Mouse (Mus musculus) limb, embryonic 11.5 days (tissue): ENCODE measurements around the gene Gen1. TPM values are rescaled to one million over a fixed set of nuclear protein-coding genes. Genes with fewer than 3 reads are reported as not detected.

ENCODE experiments used
- ATAC-seq: fragments of 200-750 bp; cut with Nextera tagmentation; 2 replicates; pipeline ENCODE4 v1.8.0; 2017; ENCODE audit warnings: low read depth; ENCODE audit not compliant: insufficient number of reproducible peaks, low FRiP score, low TSS enrichment
- DNase-seq: peaks from one replicate; pipeline ENCODE4 v3.0.0-alpha.2; 2015; ENCODE audit warnings: low spot score
- H3K27ac ChIP-seq: fragments of 300-500 bp; sonication (generic); replicated peaks from 2 replicates; pipeline ENCODE4 v1.5.1; 2014; ENCODE audit warnings: low read depth, mild to moderate bottlenecking, low read length
- H3K27me3 ChIP-seq: fragments of 300-500 bp; sonication (generic); 2 replicates; pipeline ENCODE4 v1.6.1; 2014; ENCODE audit warnings: mild to moderate bottlenecking, low read length, mixed read lengths; ENCODE audit not compliant: control insufficient read depth, insufficient read depth
- H3K36me3 ChIP-seq: fragments of 300-500 bp; sonication (generic); 2 replicates; pipeline ENCODE4 v1.6.1; 2014; ENCODE audit warnings: mild to moderate bottlenecking, low read length, moderate library complexity, mixed read lengths; ENCODE audit not compliant: control insufficient read depth, insufficient read depth
- H3K4me1 ChIP-seq: fragments of 300-500 bp; sonication (generic); 2 replicates; pipeline ENCODE4 v1.6.1; 2014; ENCODE audit warnings: low read length, mixed read lengths; ENCODE audit not compliant: control insufficient read depth, insufficient read depth
- H3K4me2 ChIP-seq: fragments of 300-500 bp; sonication (generic); 2 replicates; pipeline ENCODE4 v1.6.1; 2014; ENCODE audit warnings: low read depth, mild to moderate bottlenecking, moderate library complexity; ENCODE audit not compliant: severe bottlenecking
- H3K4me3 ChIP-seq: fragments of 300-500 bp; sonication (generic); 2 replicates; pipeline ENCODE4 v1.5.1; 2014; ENCODE audit warnings: low read depth, low read length
- H3K9ac ChIP-seq: fragments of 300-500 bp; sonication (generic); 2 replicates; pipeline ENCODE4 v1.6.1; 2014; ENCODE audit warnings: mild to moderate bottlenecking, low read length
- H3K9me3 ChIP-seq: fragments of 300-500 bp; sonication (generic); 2 replicates; pipeline ENCODE4 v1.6.1; 2016; ENCODE audit warnings: low read length; ENCODE audit not compliant: control insufficient read depth
- WGBS: fragments of 180-500 bp; shearing (Covaris S2); extraction: QIAGEN DNeasy Blood & Tissue Kit; methylation state at CpG from one replicate; pipeline ENCODE4 v1.1.7; 2014; 5-methylcytosine and 5-hydroxymethylcytosine counted together
- polyA plus RNA-seq: library from polyadenylated mRNA; unstranded; fragments of >200 nt; fragmentation: Nextera tagmentation; extraction: Ambion mirVana; gene quantifications from 2 replicates; pipeline ENCODE4 v1.2.1, GENCODE M21; 2014

The Gen1 gene
- polyA plus RNA-seq, 1 experiment from 2014 or later, result 14.9 TPM

GRCm38 (mm10) chr12:11208872-11209271, 56.7 kb downstream of the Gen1 start, which contains the start of gene Msgn1:
Gene Msgn1, minus strand, starts transcription at chr12:11208972.
- Histone ChIP-seq H3K9me3 (no peaks in the 10 kb centered on the region), H3K36me3 (no peaks in the 10 kb centered on the region), H3K4me2 (no peak within 1 kb of the TSS; the same call in 1 of the 2 replicates), H3K27me3 (no peaks in the 10 kb centered on the region), H3K27ac (no peak within 1 kb of the TSS), H3K4me1 (no peaks in the 10 kb centered on the region), H3K4me3 (no peak within 1 kb of the TSS), H3K9ac (no peak within 1 kb of the TSS)
- WGBS, result 13% methylated on average over 5 of the region's 5 CpGs
- DNase-seq (no peak), ATAC-seq (no peak)

GRCm38 (mm10) chr12:11206321-11206720, 59.3 kb downstream of the Gen1 start:
- Histone ChIP-seq H3K27me3 (no peaks in the 10 kb centered on the region), H3K36me3 (no peaks in the 10 kb centered on the region), H3K27ac (no peak overlapping the region), H3K4me3 (no peak overlapping the region), H3K4me1 (no peaks in the 10 kb centered on the region), H3K9me3 (no peaks in the 10 kb centered on the region), H3K9ac (no peak overlapping the region), H3K4me2 (no peak overlapping the region)
- 81% methylated on average over 4 of the region's 4 CpGs for WGBS
- no peak for DNase-seq
- ATAC-seq, result no peak

GRCm38 (mm10) chr12:11203694-11204665, 61.6 kb downstream of the Gen1 start:
- Histone ChIP-seq H3K4me3 (no peak overlapping the region), H3K4me2 (no peak overlapping the region), H3K36me3 (no peaks in the 10 kb centered on the region), H3K27ac (no peak overlapping the region), H3K27me3 (no peaks in the 10 kb centered on the region), H3K9ac (no peak overlapping the region), H3K9me3 (no peaks in the 10 kb centered on the region), H3K4me1 (no peaks in the 10 kb centered on the region)
- DNase-seq (no peak), ATAC-seq (no peak)
- WGBS, result 81% methylated on average over 18 of the region's 18 CpGs

GRCm38 (mm10) chr12:11202476-11202875, 63.1 kb downstream of the Gen1 start:
- 93% methylated on average over 8 of the region's 8 CpGs for WGBS
- Histone ChIP-seq H3K9me3 (no peaks in the 10 kb centered on the region), H3K9ac (no peak overlapping the region), H3K27ac (no peak overlapping the region), H3K4me1 (no peaks in the 10 kb centered on the region), H3K4me2 (no peak overlapping the region), H3K4me3 (no peak overlapping the region), H3K36me3 (no peaks in the 10 kb centered on the region), H3K27me3 (no peaks in the 10 kb centered on the region)
- no peak for DNase-seq
- no peak for ATAC-seq

GRCm38 (mm10) chr12:11200711-11201110, 64.9 kb downstream of the Gen1 start:
- DNase-seq, result no peak
- Histone ChIP-seq H3K4me3 (no peak overlapping the region), H3K27me3 (no peaks in the 10 kb centered on the region), H3K4me2 (no peak overlapping the region), H3K36me3 (no peaks in the 10 kb centered on the region), H3K27ac (no peak overlapping the region), H3K9me3 (no peaks in the 10 kb centered on the region), H3K9ac (no peak overlapping the region), H3K4me1 (no peaks in the 10 kb centered on the region)
- ATAC-seq, result no peak
- WGBS, result 93% methylated on average over 12 of the region's 12 CpGs

GRCm38 (mm10) chr12:11198551-11198950, 67.0 kb downstream of the Gen1 start:
- Histone ChIP-seq H3K27me3 (no peaks in the 10 kb centered on the region), H3K9ac (no peak overlapping the region), H3K4me1 (no peaks in the 10 kb centered on the region), H3K36me3 (no peaks in the 10 kb centered on the region), H3K9me3 (no peaks in the 10 kb centered on the region), H3K4me2 (no peak overlapping the region), H3K4me3 (no peak overlapping the region), H3K27ac (no peak overlapping the region)
- DNase-seq (no peak), ATAC-seq (no peak)
- 55% methylated on average over 2 of the region's 2 CpGs for WGBS

GRCm38 (mm10) chr12:11198026-11198425, 67.6 kb downstream of the Gen1 start:
- 54% methylated on average over 4 of the region's 4 CpGs for WGBS
- no peaks in the 10 kb centered on the region for H3K4me1 ChIP-seq
- H3K36me3 ChIP-seq, result no peaks in the 10 kb centered on the region
- H3K9ac ChIP-seq, result no peak overlapping the region
- DNase-seq, result no peak
- no peaks in the 10 kb centered on the region for H3K9me3 ChIP-seq
- H3K27me3 ChIP-seq, result no peaks in the 10 kb centered on the region
- ATAC-seq, result no peak
- H3K27ac ChIP-seq, result no peak overlapping the region
- no peak overlapping the region for H3K4me3 ChIP-seq
- H3K4me2 ChIP-seq, result no peak overlapping the region

- Histone ChIP-seq H3K9me3 (no peaks in the 10 kb centered on the region), H3K4me2 (no peak overlapping the region), H3K27me3 (no peaks in the 10 kb centered on the region), H3K36me3 (no peaks in the 10 kb centered on the region), H3K9ac (no peak overlapping the region), H3K4me1 (no peaks in the 10 kb centered on the region), H3K4me3 (no peak overlapping the region), H3K27ac (no peak overlapping the region)
- DNase-seq (no peak), ATAC-seq (0 out of 2 replicates have a peak, but pooled peaks have one; percentile 26)
- WGBS, result 39% methylated on average over 5 of the region's 5 CpGs
Observed at GRCm38 (mm10) chr12:11196830-11197229, 68.8 kb downstream of the Gen1 start.
